Comparison of ENCODE assay signal across 8 mouse cellular contexts in genomic region chr16:43890747-43891336, GRCm38 (mm10). TPM values are rescaled to one million over a fixed set of nuclear protein-coding genes. Genes with fewer than 3 reads are reported as not detected.
DNase-seq lines count a peak whose midpoint lies in the region; ATAC-seq lines count a peak whose summit lies in the region.

No protein-coding gene starts in this region.

- intact Hi-C loops in heart, postnatal 36 days (cut with DNase I): no loop called here

- peaks cover 9% of the 10 kb centered on the region; the same call in 1 of the 2 replicates for H3K4me1 ChIP-seq in heart, embryonic 11.5 days (ENCODE audit: control insufficient read depth, insufficient read depth, low read length)
- H3K4me1 ChIP-seq in neural tube, embryonic 11.5 days (ENCODE audit: control insufficient read depth, insufficient read depth, low read length): no peaks in the 10 kb centered on the region
- H3K4me1 ChIP-seq in limb, embryonic 10.5 days: peaks cover 13% of the 10 kb centered on the region
- H3K4me1 ChIP-seq in stomach, embryonic 15.5 days: no peaks in the 10 kb centered on the region

- 62% methylated on average over 4 of the region's 4 CpGs for WGBS in heart, embryonic 11.5 days (ENCODE audit: insufficient replicate concordance)
- WGBS in neural tube, embryonic 11.5 days: 89% methylated on average over 4 of the region's 4 CpGs
- WGBS in limb, embryonic 10.5 days: 87% methylated on average over 4 of the region's 4 CpGs
- 62% methylated on average over 4 of the region's 4 CpGs for WGBS in stomach, embryonic 15.5 days

- DNase-seq in heart, postnatal 36 days: no peak
- DNase-seq in neural tube, embryonic 11.5 days (ENCODE audit: low spot score): no peak
- DNase-seq in neural tube, embryonic 10.5 days (ENCODE audit: extremely low spot score, low spot score): no peak
- DNase-seq in limb, embryonic 10.5 days (ENCODE audit: low spot score): no peak
- DNase-seq in adrenal gland, postnatal 25 days: no peak
- DNase-seq in adrenal gland, postnatal 4 days (ENCODE audit: low spot score in 2 of 2): no peak

- peak overlapping the region; percentile 75 for H3K4me2 ChIP-seq in heart, embryonic 11.5 days
- peak overlapping the region; percentile 62; the same call in 1 of the 2 replicates for H3K4me2 ChIP-seq in neural tube, embryonic 11.5 days (ENCODE audit: low read depth)
- peak overlapping the region; percentile 71 for H3K4me2 ChIP-seq in stomach, embryonic 15.5 days

- no peak overlapping the region for H3K4me3 ChIP-seq in heart, embryonic 11.5 days (ENCODE audit: low read depth, low read length)
- H3K4me3 ChIP-seq in neural tube, embryonic 11.5 days (ENCODE audit: low read depth, low read length): no peak overlapping the region; the same call in 1 of the 2 replicates
- H3K4me3 ChIP-seq in limb, embryonic 10.5 days: peak overlapping the region; percentile 62
- peak overlapping the region; percentile 76; the same call in 1 of the 2 replicates for H3K4me3 ChIP-seq in stomach, embryonic 15.5 days (replicated peaks)

- H3K36me3 ChIP-seq in heart, embryonic 11.5 days (ENCODE audit: control insufficient read depth, insufficient read depth, low read length): no peaks in the 10 kb centered on the region
- H3K36me3 ChIP-seq in neural tube, embryonic 11.5 days (ENCODE audit: control insufficient read depth, insufficient read depth, low read length): no peaks in the 10 kb centered on the region
- 0 out of 2 replicates have a peak, but pooled peaks cover 4% of the 10 kb centered on the region for H3K36me3 ChIP-seq in limb, embryonic 10.5 days
- no peaks in the 10 kb centered on the region for H3K36me3 ChIP-seq in stomach, embryonic 15.5 days

- no peak overlapping the region for H3K9ac ChIP-seq in heart, embryonic 11.5 days (ENCODE audit: low read depth, low read length)
- no peak overlapping the region for H3K9ac ChIP-seq in neural tube, embryonic 11.5 days (ENCODE audit: low read length)
- H3K9ac ChIP-seq in stomach, embryonic 15.5 days: no peak overlapping the region

- H3K27ac ChIP-seq in heart, embryonic 11.5 days (ENCODE audit: low read depth, low read length): no peak overlapping the region
- no peak overlapping the region for H3K27ac ChIP-seq in neural tube, embryonic 11.5 days (ENCODE audit: low read depth, low read length)
- no peak overlapping the region for H3K27ac ChIP-seq in limb, embryonic 10.5 days
- no peak overlapping the region for H3K27ac ChIP-seq in stomach, embryonic 15.5 days

- no peaks in the 10 kb centered on the region for H3K27me3 ChIP-seq in heart, embryonic 11.5 days (ENCODE audit: control insufficient read depth, insufficient read depth, low read length)
- H3K27me3 ChIP-seq in neural tube, embryonic 11.5 days (ENCODE audit: control insufficient read depth, insufficient read depth, low read length): no peaks in the 10 kb centered on the region
- H3K27me3 ChIP-seq in limb, embryonic 10.5 days (ENCODE audit: low read depth, poor library complexity, severe bottlenecking): no peaks in the 10 kb centered on the region
- no peaks in the 10 kb centered on the region for H3K27me3 ChIP-seq in stomach, embryonic 15.5 days (replicated peaks)

- ATAC-seq in heart, embryonic 11.5 days (replicated peaks; ENCODE audit: insufficient number of reproducible peaks, low FRiP score, low TSS enrichment): no peak
- no peak for ATAC-seq in neural tube, embryonic 11.5 days (ENCODE audit: insufficient read depth, low FRiP score, low TSS enrichment)
- ATAC-seq in stomach, embryonic 15.5 days (ENCODE audit: insufficient read depth, low FRiP score, low read depth): no peak

- no peaks in the 10 kb centered on the region for H3K9me3 ChIP-seq in heart, embryonic 11.5 days (replicated peaks; ENCODE audit: control insufficient read depth, low read length)
- H3K9me3 ChIP-seq in neural tube, embryonic 11.5 days (ENCODE audit: control insufficient read depth, low read length): no peaks in the 10 kb centered on the region
- H3K9me3 ChIP-seq in limb, embryonic 10.5 days (replicated peaks): no peaks in the 10 kb centered on the region
- no peaks in the 10 kb centered on the region for H3K9me3 ChIP-seq in stomach, embryonic 15.5 days

RNA-seq across cellular contexts. Expression of gene Ccdc191, which starts 1.2 kb away (rescaled TPM):
- polyA plus RNA-seq in heart, embryonic 11.5 days (2014; fragmentation: Nextera tagmentation; extraction: Ambion mirVana): 9.2 and 10.2 TPM in 2 replicates
- 1 to 10 TPM; 2.4 to 3.7 TPM for total RNA-seq in heart, postnatal 36 days (2021)
- polyA plus RNA-seq in neural tube, embryonic 11.5 days (2014; fragmentation: Nextera tagmentation; extraction: Ambion mirVana): 11.3 and 11.8 TPM in 2 replicates
- 13.9 and 14.8 TPM in 2 replicates for polyA plus RNA-seq in limb, embryonic 10.5 days (2016; fragmentation: Nextera tagmentation; extraction: Ambion mirVana)
- polyA plus RNA-seq in stomach, embryonic 15.5 days (2015; fragmentation: Nextera tagmentation; extraction: Ambion mirVana): 11.8 and 13.7 TPM in 2 replicates
- total RNA-seq in adrenal gland, postnatal 25 days (2021): 8.6 and 10.7 TPM in 2 replicates
- total RNA-seq in adrenal gland, postnatal 4 days (2021): 1 to 10 TPM; 8.9 to 9.6 TPM

RNA-seq across cellular contexts. Expression of gene Qtrt2, which starts 35.8 kb away (rescaled TPM):
- polyA plus RNA-seq in heart, embryonic 11.5 days (2014; fragmentation: Nextera tagmentation; extraction: Ambion mirVana): 19.1 and 24.7 TPM in 2 replicates
- 10 to 100 TPM; 10.9 to 14.1 TPM for total RNA-seq in heart, postnatal 36 days (2021)
- polyA plus RNA-seq in neural tube, embryonic 11.5 days (2014; fragmentation: Nextera tagmentation; extraction: Ambion mirVana): 40.3 and 41.5 TPM in 2 replicates
- 33.4 and 36.9 TPM in 2 replicates for polyA plus RNA-seq in limb, embryonic 10.5 days (2016; fragmentation: Nextera tagmentation; extraction: Ambion mirVana)
- polyA plus RNA-seq in stomach, embryonic 15.5 days (2015; fragmentation: Nextera tagmentation; extraction: Ambion mirVana): 22.5 and 25.8 TPM in 2 replicates
- total RNA-seq in adrenal gland, postnatal 25 days (2021): 30.8 and 40.2 TPM in 2 replicates
- 10 to 100 TPM; 45.5 to 46.5 TPM for total RNA-seq in adrenal gland, postnatal 4 days (2021)

Comparison
In these comparisons a context has a peak if more than half of its experiments do, and no peak if none do; other contexts are left out.
1. H3K4me3 ChIP-seq: peak in limb, embryonic 10.5 days (single experiment) and stomach, embryonic 15.5 days (single experiment); none in heart, embryonic 11.5 days (single experiment) and neural tube, embryonic 11.5 days (single experiment).
2. Peak in every context shown above with its lines, with median percentiles within 50 percentile points of each other: H3K4me2 ChIP-seq.